Mouse (Mus musculus) intestine, embryonic 14.5 days (tissue): ENCODE measurements at regions not wholly inside any gene's neighbourhood (a gene's known extent, or its start where the extent isn't known, plus 50 kb on each side); places are given as distances from the start of the nearest gene placed in this dataset.

Source experiments
- ATAC-seq: fragments of 200-750 bp; cut with Nextera tagmentation; replicated peaks from 2 replicates; pipeline ENCODE4 v1.8.0; 2017; ENCODE audit warnings: low read depth, moderate number of reproducible peaks, moderate TSS enrichment, moderate library complexity; ENCODE audit not compliant: low FRiP score, low TSS enrichment
- DNase-seq: peaks from one replicate; pipeline ENCODE4 v3.0.0-alpha.2; 2018; ENCODE audit warnings: low spot score
- H3K27ac ChIP-seq: fragments of 300-500 bp; sonication (generic); 2 replicates; pipeline ENCODE4 v1.5.1; 2014; ENCODE audit warnings: low read depth, mild to moderate bottlenecking, control low read depth
- H3K27me3 ChIP-seq: fragments of 300-500 bp; sonication (generic); replicated peaks from 2 replicates; pipeline ENCODE4 v1.6.1; 2014; ENCODE audit warnings: low read length, control low read depth; ENCODE audit not compliant: control insufficient read depth, insufficient read depth
- H3K36me3 ChIP-seq: fragments of 300-500 bp; sonication (generic); 2 replicates; pipeline ENCODE4 v1.6.1; 2014; ENCODE audit warnings: low read length, control low read depth; ENCODE audit not compliant: control insufficient read depth, insufficient read depth
- H3K4me1 ChIP-seq: fragments of 300-500 bp; sonication (generic); replicated peaks from 2 replicates; pipeline ENCODE4 v1.6.1; 2014; ENCODE audit warnings: low read length, control low read depth, mixed read lengths; ENCODE audit not compliant: control insufficient read depth, insufficient read depth
- H3K4me2 ChIP-seq: fragments of 300-500 bp; sonication (generic); 2 replicates; pipeline ENCODE4 v1.6.1; 2014; ENCODE audit warnings: low read length
- H3K4me3 ChIP-seq: fragments of 300-500 bp; sonication (generic); 2 replicates; pipeline ENCODE4 v1.5.1; 2014; ENCODE audit warnings: low read depth, low read length, control low read depth, mixed read lengths
- H3K9ac ChIP-seq: fragments of 300-500 bp; sonication (generic); 2 replicates; pipeline ENCODE4 v1.6.1; 2014; ENCODE audit warnings: mild to moderate bottlenecking, low read length
- H3K9me3 ChIP-seq: fragments of 300-500 bp; sonication (generic); 2 replicates; pipeline ENCODE4 v1.6.1; 2016; ENCODE audit warnings: low read length, control low read depth; ENCODE audit not compliant: control insufficient read depth
- WGBS: fragments of 180-500 bp; shearing (Covaris S2); extraction: QIAGEN DNeasy Blood & Tissue Kit; methylation state at CpG from one replicate; pipeline ENCODE4 v1.1.7; 2014; 5-methylcytosine and 5-hydroxymethylcytosine counted together

DNA sequence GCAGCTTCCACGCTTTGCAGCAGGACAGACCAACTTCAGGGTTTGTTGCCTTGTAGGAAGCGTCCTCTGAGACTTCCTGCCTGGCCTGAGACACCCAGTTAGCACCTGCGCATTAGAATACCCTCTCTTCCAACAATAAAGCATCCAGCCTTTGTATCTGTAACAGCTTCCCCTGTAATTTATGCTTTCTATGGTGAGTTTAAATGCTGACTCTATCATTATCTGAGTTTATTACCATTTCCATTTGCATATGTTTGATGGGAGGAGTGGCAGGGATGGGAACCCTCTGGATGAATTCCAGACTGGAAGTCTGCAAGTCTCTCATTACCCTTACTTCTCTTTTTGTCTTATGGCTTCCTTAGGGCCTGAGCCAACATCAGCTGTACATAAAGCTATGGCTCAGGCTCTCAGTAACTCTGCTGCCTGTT lies 415.8 kb downstream of the Brinp2 start:
- 45% methylated on average over 3 of the region's 3 CpGs for WGBS
- no peak overlapping the region for H3K9ac ChIP-seq
- ATAC-seq (no peak), DNase-seq (no peak)
- no peaks in the 10 kb centered on the region for H3K4me1 ChIP-seq
- H3K27ac ChIP-seq: no peak overlapping the region
- H3K36me3 ChIP-seq: no peaks in the 10 kb centered on the region
- no peak overlapping the region for H3K4me3 ChIP-seq
- no peaks in the 10 kb centered on the region for H3K27me3 ChIP-seq
- no peaks in the 10 kb centered on the region for H3K9me3 ChIP-seq
- H3K4me2 ChIP-seq: no peak overlapping the region

DNA sequence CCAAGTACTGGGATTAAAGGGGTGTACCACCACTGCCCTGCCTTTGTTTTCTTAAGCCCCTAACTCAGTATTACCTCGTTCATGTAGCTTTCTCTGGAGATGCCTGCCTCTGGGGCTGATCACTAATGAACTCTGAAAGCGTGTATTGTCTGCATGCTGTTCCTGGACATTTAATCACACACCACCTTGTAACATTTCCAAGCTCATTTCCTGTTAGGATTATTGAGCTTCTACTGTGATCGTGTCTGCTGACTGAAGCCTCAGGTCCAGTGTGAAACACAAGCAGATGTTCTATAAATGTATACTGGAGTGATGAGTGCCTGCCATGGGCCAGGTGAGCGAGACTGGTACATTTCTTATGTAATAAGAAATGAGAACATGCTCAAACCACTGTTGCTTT lies 398.6 kb downstream of the Brinp2 start:
- H3K9ac ChIP-seq: no peak overlapping the region
- no peak overlapping the region for H3K4me3 ChIP-seq
- H3K4me1 ChIP-seq: no peaks in the 10 kb centered on the region
- no peaks in the 10 kb centered on the region for H3K9me3 ChIP-seq
- DNase-seq (no peak), ATAC-seq (no peak)
- H3K36me3 ChIP-seq: no peaks in the 10 kb centered on the region
- H3K4me2 ChIP-seq: no peak overlapping the region
- 53% methylated on average over 4 of the region's 4 CpGs for WGBS
- H3K27ac ChIP-seq: no peak overlapping the region
- no peaks in the 10 kb centered on the region for H3K27me3 ChIP-seq

DNA sequence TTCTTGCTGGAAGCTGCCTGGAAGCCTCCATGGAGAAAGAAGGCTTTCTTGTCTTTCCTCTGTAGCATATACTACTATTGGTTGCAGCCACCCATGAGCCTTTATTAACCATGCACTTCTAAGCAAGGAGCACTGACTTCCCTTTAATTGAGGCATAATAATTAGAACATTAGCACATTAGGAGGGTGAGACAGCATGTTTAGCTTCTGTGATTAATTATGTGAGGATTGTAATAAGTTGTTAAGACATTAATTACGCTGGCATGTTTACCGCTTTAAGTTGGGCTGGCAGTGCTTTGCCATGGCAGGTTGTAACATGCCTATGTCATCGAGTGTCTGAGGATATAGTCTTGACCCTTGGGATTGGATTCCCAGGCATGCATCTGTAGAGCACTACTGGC lies 391.7 kb downstream of the Brinp2 start:
- H3K27ac ChIP-seq: no peak overlapping the region

DNA sequence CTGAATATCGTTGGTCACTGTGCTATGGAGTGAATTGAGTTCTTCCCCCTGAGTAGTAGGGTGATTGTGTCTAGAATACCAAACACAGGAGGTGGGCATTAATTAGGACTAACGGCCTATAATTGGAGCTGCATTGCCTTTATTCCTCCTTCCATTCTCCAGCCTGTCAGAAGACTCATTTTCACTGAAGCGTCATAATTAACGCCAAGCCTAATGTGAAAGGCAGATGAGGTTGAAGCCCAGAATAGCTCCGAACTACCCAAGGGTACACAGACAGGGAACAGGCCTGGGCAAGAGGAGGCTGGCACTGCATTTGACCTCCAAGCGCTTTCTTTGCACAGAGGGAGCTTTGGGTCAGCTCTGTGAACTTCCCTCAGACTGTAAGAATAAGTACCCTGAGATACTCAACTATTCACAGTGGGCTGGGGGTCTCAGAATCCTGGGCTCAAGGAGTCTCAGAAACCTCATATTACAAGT lies 386.5 kb downstream of the Brinp2 start:
- WGBS: 67% methylated on average over 6 of the region's 6 CpGs
- H3K4me3 ChIP-seq: no peak overlapping the region
- H3K27me3 ChIP-seq: no peaks in the 10 kb centered on the region
- no peaks in the 10 kb centered on the region for H3K9me3 ChIP-seq
- H3K9ac ChIP-seq: no peak overlapping the region
- H3K4me2 ChIP-seq: no peak overlapping the region
- H3K36me3 ChIP-seq: no peaks in the 10 kb centered on the region
- no peaks in the 10 kb centered on the region for H3K4me1 ChIP-seq
- H3K27ac ChIP-seq: no peak overlapping the region
- no peak for ATAC-seq
- no peak for DNase-seq

More for the DNA sequence above, 391.7 kb downstream of the Brinp2 start:
- no peak for DNase-seq
- Histone ChIP-seq H3K4me2 (no peak overlapping the region), H3K4me3 (no peak overlapping the region), H3K9me3 (no peaks in the 10 kb centered on the region), H3K27me3 (no peaks in the 10 kb centered on the region), H3K9ac (no peak overlapping the region), H3K4me1 (no peaks in the 10 kb centered on the region), H3K36me3 (no peaks in the 10 kb centered on the region)
- 88% methylated on average over 3 of the region's 3 CpGs for WGBS
- no peak for ATAC-seq

DNA sequence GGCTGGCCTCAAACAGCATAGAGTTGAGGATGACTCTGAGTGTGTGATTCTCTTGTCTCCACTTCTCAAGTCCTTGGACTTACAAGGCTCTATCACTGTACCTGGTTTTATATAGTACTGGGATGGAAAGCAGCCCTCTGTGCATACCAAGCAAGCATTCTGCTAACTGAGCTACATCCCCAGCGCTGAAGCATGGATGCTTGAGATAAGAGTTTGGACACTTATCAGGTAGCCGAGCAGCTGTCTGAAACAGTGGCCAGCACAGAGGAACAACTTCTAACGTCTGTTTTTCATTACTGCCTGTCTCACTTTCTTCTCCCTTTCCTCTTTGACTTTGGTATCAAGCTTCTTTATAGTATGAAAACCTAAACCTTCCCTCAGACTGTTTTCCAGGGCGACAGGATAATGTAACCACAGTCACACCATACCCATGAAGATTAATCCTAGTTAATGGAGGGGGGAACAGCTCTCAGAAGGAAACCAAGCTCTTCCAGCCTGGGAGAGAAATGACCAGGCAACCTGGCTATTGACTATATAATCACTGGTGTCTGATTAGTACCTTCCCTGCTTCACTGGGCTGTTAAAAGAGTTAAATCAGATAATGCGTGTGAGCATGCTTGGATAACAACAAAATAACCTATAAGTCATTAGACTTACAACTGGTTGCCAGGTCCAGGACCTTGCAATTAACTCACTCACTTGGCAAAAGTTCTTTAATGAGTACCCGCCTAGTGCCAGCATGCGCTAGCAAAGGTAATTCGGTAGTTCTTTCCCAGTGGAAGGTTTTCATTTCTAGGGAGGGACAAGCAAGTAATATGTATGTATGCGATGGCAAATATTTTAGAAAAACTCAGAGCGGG lies 382.5 kb downstream of the Brinp2 start:
- no peaks in the 10 kb centered on the region for H3K9me3 ChIP-seq
- 75% methylated on average over 10 of the region's 10 CpGs for WGBS
- no peak overlapping the region for H3K4me2 ChIP-seq
- no peaks in the 10 kb centered on the region for H3K27me3 ChIP-seq
- ATAC-seq (no peak), DNase-seq (no peak)
- no peak overlapping the region for H3K27ac ChIP-seq
- H3K4me3 ChIP-seq: no peak overlapping the region
- no peak overlapping the region for H3K9ac ChIP-seq
- no peaks in the 10 kb centered on the region for H3K36me3 ChIP-seq
- no peaks in the 10 kb centered on the region for H3K4me1 ChIP-seq

DNA sequence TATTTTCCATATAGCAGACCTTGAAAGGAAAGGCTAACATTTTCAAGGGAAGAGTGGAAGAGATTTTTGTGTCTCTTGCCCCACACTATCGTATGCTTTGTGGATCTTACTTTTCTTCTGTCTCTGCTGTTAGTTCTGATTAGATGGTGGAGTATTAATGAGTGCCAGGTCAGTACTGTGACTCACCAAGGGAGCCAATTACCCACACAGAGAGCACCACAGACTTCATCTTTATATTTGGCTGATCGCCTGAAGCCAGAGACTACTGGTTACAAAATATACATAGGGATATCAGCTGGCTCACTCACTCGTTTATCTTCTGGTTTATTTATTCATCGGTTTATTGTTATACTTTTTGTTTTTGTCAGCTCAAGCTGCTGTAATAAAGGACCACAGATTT lies 381.5 kb downstream of the Brinp2 start:
- Histone ChIP-seq H3K9me3 (no peaks in the 10 kb centered on the region), H3K4me3 (no peak overlapping the region), H3K9ac (no peak overlapping the region), H3K4me2 (no peak overlapping the region), H3K27ac (no peak overlapping the region), H3K36me3 (no peaks in the 10 kb centered on the region), H3K4me1 (no peaks in the 10 kb centered on the region), H3K27me3 (no peaks in the 10 kb centered on the region)
- no peak for ATAC-seq
- WGBS: 74% methylated on average over 4 of the region's 4 CpGs
- DNase-seq: no peak

DNA sequence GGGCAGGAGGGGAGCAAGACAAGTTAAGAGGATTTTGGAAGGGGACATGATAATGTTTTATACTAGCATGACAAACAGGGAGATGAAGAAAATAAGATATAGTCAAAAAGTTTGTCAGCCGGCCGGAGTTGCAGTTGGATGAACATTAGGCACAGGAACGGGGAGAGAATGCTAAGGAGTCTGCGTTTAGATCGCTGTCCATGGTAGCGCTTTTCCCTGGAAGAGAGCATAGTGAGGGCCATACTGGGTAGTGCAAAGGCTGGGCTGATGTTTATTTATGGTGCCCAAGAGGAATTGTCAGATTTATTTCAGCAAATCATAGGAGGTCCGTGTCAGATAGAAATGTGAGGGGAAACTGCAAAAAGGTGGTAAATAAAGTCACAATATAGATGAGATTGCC lies 337.0 kb downstream of the Brinp2 start:
- 14% methylated on average over 7 of the region's 7 CpGs for WGBS
- H3K9ac ChIP-seq: no peak overlapping the region
- ATAC-seq: no peak

DNA sequence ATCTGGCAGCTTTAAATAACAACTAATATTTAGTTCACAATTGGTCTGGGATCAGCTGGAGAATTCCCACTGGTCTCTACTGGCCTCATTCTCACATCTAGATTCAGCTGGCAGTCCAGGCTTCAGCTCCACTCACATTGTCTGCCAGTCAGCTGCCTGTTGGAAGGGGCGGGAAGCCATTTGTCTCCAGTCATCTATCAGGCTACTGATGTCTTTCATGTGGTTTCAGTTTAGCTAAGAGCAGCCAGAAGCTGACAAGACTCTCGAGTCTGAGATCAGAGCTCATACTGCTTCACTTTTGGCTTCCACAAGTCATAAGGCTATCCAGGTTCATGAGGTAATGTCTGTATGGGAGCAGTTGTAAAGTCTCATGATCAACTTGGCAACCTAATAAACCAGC lies 316.4 kb downstream of the Brinp2 start:
- DNase-seq (no peak), ATAC-seq (no peak)
- Histone ChIP-seq H3K4me3 (no peak overlapping the region), H3K9me3 (no peaks in the 10 kb centered on the region), H3K4me1 (no peaks in the 10 kb centered on the region), H3K27ac (no peak overlapping the region), H3K36me3 (no peaks in the 10 kb centered on the region), H3K27me3 (no peaks in the 10 kb centered on the region), H3K4me2 (no peak overlapping the region), H3K9ac (no peak overlapping the region)
- 24% methylated on average over 2 of the region's 2 CpGs for WGBS

More for the DNA sequence above, 337.0 kb downstream of the Brinp2 start:
- Histone ChIP-seq H3K27me3 (no peaks in the 10 kb centered on the region), H3K4me2 (no peak overlapping the region), H3K4me3 (no peak overlapping the region), H3K4me1 (no peaks in the 10 kb centered on the region), H3K36me3 (no peaks in the 10 kb centered on the region), H3K9me3 (no peaks in the 10 kb centered on the region), H3K27ac (no peak overlapping the region)
- DNase-seq: peak; percentile 64

DNA sequence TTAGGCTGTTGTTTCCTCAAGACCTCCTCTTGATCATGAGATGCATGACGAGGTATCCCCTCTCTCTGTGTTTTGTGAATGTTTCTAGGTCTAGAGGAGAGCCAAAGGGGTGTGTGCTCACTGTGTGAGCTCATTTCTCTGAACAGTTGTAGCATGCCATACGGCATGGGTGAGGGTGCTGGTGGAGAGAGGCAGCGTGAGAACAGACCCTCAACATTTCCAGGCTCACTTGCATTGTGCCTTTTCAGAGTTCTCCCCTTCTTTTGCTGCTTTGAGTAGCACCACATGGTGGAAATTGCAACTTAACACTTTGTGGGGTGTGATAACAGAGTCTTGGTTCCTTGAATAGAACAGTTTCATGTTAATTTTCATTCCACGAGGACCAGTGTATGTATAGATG lies 315.8 kb downstream of the Brinp2 start:
- Histone ChIP-seq H3K27me3 (no peaks in the 10 kb centered on the region), H3K9ac (no peak overlapping the region), H3K36me3 (no peaks in the 10 kb centered on the region), H3K27ac (no peak overlapping the region), H3K9me3 (no peaks in the 10 kb centered on the region), H3K4me3 (no peak overlapping the region), H3K4me1 (no peaks in the 10 kb centered on the region), H3K4me2 (no peak overlapping the region)
- ATAC-seq: no peak
- 71% methylated on average over 4 of the region's 4 CpGs for WGBS
- no peak for DNase-seq
